Mouse (Mus musculus): ENCODE measurements around the gene Tmem150c. TPM values are rescaled to one million over a fixed set of nuclear protein-coding genes. Genes with fewer than 3 reads are reported as not detected.

Tmem150c gene
- polyA plus RNA-seq, 1 experiment from 2014 or later, result 1.6 TPM

DNA sequence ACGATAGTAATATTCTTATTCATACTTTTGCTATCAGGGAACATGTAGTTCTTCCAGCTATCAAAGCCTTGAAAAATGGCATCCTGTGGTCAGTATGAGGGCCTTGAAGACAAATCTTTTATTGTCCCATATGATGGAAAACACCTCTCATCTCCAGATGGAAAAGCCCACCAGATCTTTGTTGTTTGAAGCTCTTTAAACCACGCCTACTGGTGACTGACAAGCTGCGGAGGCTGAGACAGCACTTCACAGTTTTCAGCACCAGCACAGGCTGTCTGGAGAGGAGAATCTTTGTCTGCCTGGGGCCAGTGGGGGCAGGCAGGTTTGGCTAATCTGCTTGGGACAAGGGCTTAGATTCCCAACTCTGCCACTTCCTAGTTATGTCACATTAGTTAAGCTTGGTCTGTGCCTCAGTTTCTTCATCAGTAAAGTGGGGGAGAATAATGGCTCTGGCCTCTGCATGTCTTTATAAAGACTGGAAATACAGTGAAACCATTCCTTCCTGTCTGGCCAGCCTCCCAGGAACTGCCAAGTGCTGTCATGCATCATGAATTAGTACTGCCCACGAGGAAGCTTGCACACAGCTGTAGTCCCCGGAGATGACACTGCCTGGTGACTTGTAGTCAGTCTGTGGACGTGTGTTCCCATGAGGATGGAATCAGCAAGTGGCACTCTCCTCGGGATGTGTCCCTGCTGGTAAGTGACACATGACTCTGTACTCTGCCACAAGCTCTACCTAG lies 49.9 kb downstream of the Tmem150c start:
- Histone ChIP-seq H3K27me3 (ENCODE audit: control insufficient read depth, insufficient read depth, low read length) (no peaks in the 10 kb centered on the region), H3K4me3 (ENCODE audit: low read depth, low read length) (no peak overlapping the region), H3K4me1 (ENCODE audit: control insufficient read depth, insufficient read depth, low read length) (no peaks in the 10 kb centered on the region), H3K9ac (replicated peaks; ENCODE audit: low read length) (no peak overlapping the region), H3K9me3 (replicated peaks; ENCODE audit: control insufficient read depth, low read length) (no peaks in the 10 kb centered on the region), H3K27ac (replicated peaks; ENCODE audit: low read depth, low read length) (no peak overlapping the region), H3K36me3 (replicated peaks; ENCODE audit: control insufficient read depth, insufficient read depth, low read depth, low read length) (no peaks in the 10 kb centered on the region), H3K4me2 (ENCODE audit: low read depth, low read length) (no peak overlapping the region)
- 60% methylated on average over 7 of the region's 7 CpGs for WGBS
- DNase-seq (ENCODE audit: low spot score) (no peak), ATAC-seq (replicated peaks; ENCODE audit: insufficient number of reproducible peaks, low FRiP score, low TSS enrichment, low read depth) (no peak)

- Histone ChIP-seq H3K9ac (replicated peaks; ENCODE audit: low read length) (no peak overlapping the region), H3K4me2 (ENCODE audit: low read depth, low read length) (no peak overlapping the region), H3K27me3 (ENCODE audit: control insufficient read depth, insufficient read depth, low read length) (no peaks in the 10 kb centered on the region), H3K36me3 (replicated peaks; ENCODE audit: control insufficient read depth, insufficient read depth, low read depth, low read length) (no peaks in the 10 kb centered on the region), H3K27ac (replicated peaks; ENCODE audit: low read depth, low read length) (no peak overlapping the region), H3K4me3 (ENCODE audit: low read depth, low read length) (no peak overlapping the region), H3K4me1 (ENCODE audit: control insufficient read depth, insufficient read depth, low read length) (no peaks in the 10 kb centered on the region), H3K9me3 (replicated peaks; ENCODE audit: control insufficient read depth, low read length) (no peaks in the 10 kb centered on the region)
- no peak for ATAC-seq (replicated peaks; ENCODE audit: insufficient number of reproducible peaks, low FRiP score, low TSS enrichment, low read depth)
- DNase-seq (ENCODE audit: low spot score), result no peak
- WGBS, result 80% methylated on average over 9 of the region's 9 CpGs
These were observed 50.7 kb downstream of the Tmem150c start for GRCm38 (mm10) chr5:100108866-100109265.

- Histone ChIP-seq H3K9me3 (replicated peaks; ENCODE audit: control insufficient read depth, low read length) (no peaks in the 10 kb centered on the region), H3K9ac (replicated peaks; ENCODE audit: low read length) (no peak overlapping the region), H3K4me2 (ENCODE audit: low read depth, low read length) (no peak overlapping the region), H3K4me3 (ENCODE audit: low read depth, low read length) (no peak overlapping the region), H3K36me3 (replicated peaks; ENCODE audit: control insufficient read depth, insufficient read depth, low read depth, low read length) (no peaks in the 10 kb centered on the region), H3K27ac (replicated peaks; ENCODE audit: low read depth, low read length) (no peak overlapping the region), H3K27me3 (ENCODE audit: control insufficient read depth, insufficient read depth, low read length) (no peaks in the 10 kb centered on the region), H3K4me1 (ENCODE audit: control insufficient read depth, insufficient read depth, low read length) (no peaks in the 10 kb centered on the region)
- no peak for DNase-seq (ENCODE audit: low spot score)
- WGBS, result 94% methylated on average over 1 of the region's 1 CpGs
- no peak for ATAC-seq (replicated peaks; ENCODE audit: insufficient number of reproducible peaks, low FRiP score, low TSS enrichment, low read depth)
These were observed 57.2 kb downstream of the Tmem150c start for GRCm38 (mm10) chr5:100102395-100102794.

- ATAC-seq (replicated peaks; ENCODE audit: insufficient number of reproducible peaks, low FRiP score, low TSS enrichment, low read depth), result no peak
- 90% methylated on average over 4 of the region's 4 CpGs for WGBS
These were observed 61.6 kb downstream of the Tmem150c start for GRCm38 (mm10) chr5:100097967-100098366.

GRCm38 (mm10) chr5:100096955-100097354 lies 62.7 kb downstream of the Tmem150c start:
- Histone ChIP-seq H3K4me2 (ENCODE audit: low read depth, low read length) (no peak overlapping the region), H3K27ac (replicated peaks; ENCODE audit: low read depth, low read length) (no peak overlapping the region), H3K27me3 (ENCODE audit: control insufficient read depth, insufficient read depth, low read length) (no peaks in the 10 kb centered on the region), H3K36me3 (replicated peaks; ENCODE audit: control insufficient read depth, insufficient read depth, low read depth, low read length) (no peaks in the 10 kb centered on the region), H3K9me3 (replicated peaks; ENCODE audit: control insufficient read depth, low read length) (no peaks in the 10 kb centered on the region), H3K4me3 (ENCODE audit: low read depth, low read length) (no peak overlapping the region), H3K9ac (replicated peaks; ENCODE audit: low read length) (no peak overlapping the region), H3K4me1 (ENCODE audit: control insufficient read depth, insufficient read depth, low read length) (no peaks in the 10 kb centered on the region)
- no peak for DNase-seq (ENCODE audit: low spot score)
- no peak for ATAC-seq (replicated peaks; ENCODE audit: insufficient number of reproducible peaks, low FRiP score, low TSS enrichment, low read depth)
- WGBS, result 56% methylated on average over 5 of the region's 5 CpGs

More at GRCm38 (mm10) chr5:100097967-100098366, 61.6 kb downstream of the Tmem150c start:
- Histone ChIP-seq H3K4me1 (ENCODE audit: control insufficient read depth, insufficient read depth, low read length) (no peaks in the 10 kb centered on the region), H3K9me3 (replicated peaks; ENCODE audit: control insufficient read depth, low read length) (no peaks in the 10 kb centered on the region), H3K4me2 (ENCODE audit: low read depth, low read length) (no peak overlapping the region), H3K27me3 (ENCODE audit: control insufficient read depth, insufficient read depth, low read length) (no peaks in the 10 kb centered on the region), H3K27ac (replicated peaks; ENCODE audit: low read depth, low read length) (no peak overlapping the region), H3K36me3 (replicated peaks; ENCODE audit: control insufficient read depth, insufficient read depth, low read depth, low read length) (no peaks in the 10 kb centered on the region), H3K9ac (replicated peaks; ENCODE audit: low read length) (no peak overlapping the region), H3K4me3 (ENCODE audit: low read depth, low read length) (no peak overlapping the region)
- DNase-seq (ENCODE audit: low spot score), result no peak

GRCm38 (mm10) chr5:100091602-100092001 lies 68.0 kb downstream of the Tmem150c start:
- DNase-seq (ENCODE audit: low spot score), result peak; percentile 61
- no peaks in the 10 kb centered on the region for H3K9me3 ChIP-seq (replicated peaks; ENCODE audit: control insufficient read depth, low read length)
- no peak overlapping the region for H3K27ac ChIP-seq (replicated peaks; ENCODE audit: low read depth, low read length)
- H3K27me3 ChIP-seq (ENCODE audit: control insufficient read depth, insufficient read depth, low read length), result no peaks in the 10 kb centered on the region
- ATAC-seq (replicated peaks; ENCODE audit: insufficient number of reproducible peaks, low FRiP score, low TSS enrichment, low read depth), result peak; percentile 75
- peak overlapping the region; percentile 40; the same call in 1 of the 2 replicates for H3K4me2 ChIP-seq (ENCODE audit: low read depth, low read length)
- no peak overlapping the region for H3K4me3 ChIP-seq (ENCODE audit: low read depth, low read length)
- no peaks in the 10 kb centered on the region for H3K4me1 ChIP-seq (ENCODE audit: control insufficient read depth, insufficient read depth, low read length)
- WGBS, result 9% methylated on average over 17 of the region's 17 CpGs
- H3K36me3 ChIP-seq (replicated peaks; ENCODE audit: control insufficient read depth, insufficient read depth, low read depth, low read length), result no peaks in the 10 kb centered on the region
- H3K9ac ChIP-seq (replicated peaks; ENCODE audit: low read length), result peak overlapping the region; percentile 14

- Histone ChIP-seq H3K36me3 (replicated peaks; ENCODE audit: control insufficient read depth, insufficient read depth, low read depth, low read length) (no peaks in the 10 kb centered on the region), H3K4me3 (ENCODE audit: low read depth, low read length) (no peak overlapping the region), H3K4me2 (ENCODE audit: low read depth, low read length) (0 out of 2 replicates have a peak overlapping the region, but pooled peaks have one; percentile 40), H3K27ac (replicated peaks; ENCODE audit: low read depth, low read length) (no peak overlapping the region), H3K9me3 (replicated peaks; ENCODE audit: control insufficient read depth, low read length) (no peaks in the 10 kb centered on the region), H3K9ac (replicated peaks; ENCODE audit: low read length) (no peak overlapping the region), H3K27me3 (ENCODE audit: control insufficient read depth, insufficient read depth, low read length) (no peaks in the 10 kb centered on the region), H3K4me1 (ENCODE audit: control insufficient read depth, insufficient read depth, low read length) (no peaks in the 10 kb centered on the region)
- no peak for ATAC-seq (replicated peaks; ENCODE audit: insufficient number of reproducible peaks, low FRiP score, low TSS enrichment, low read depth)
- 52% methylated on average over 10 of the region's 10 CpGs for WGBS
- no peak for DNase-seq (ENCODE audit: low spot score)
These were observed 68.4 kb downstream of the Tmem150c start for GRCm38 (mm10) chr5:100091263-100091594.

DNA sequence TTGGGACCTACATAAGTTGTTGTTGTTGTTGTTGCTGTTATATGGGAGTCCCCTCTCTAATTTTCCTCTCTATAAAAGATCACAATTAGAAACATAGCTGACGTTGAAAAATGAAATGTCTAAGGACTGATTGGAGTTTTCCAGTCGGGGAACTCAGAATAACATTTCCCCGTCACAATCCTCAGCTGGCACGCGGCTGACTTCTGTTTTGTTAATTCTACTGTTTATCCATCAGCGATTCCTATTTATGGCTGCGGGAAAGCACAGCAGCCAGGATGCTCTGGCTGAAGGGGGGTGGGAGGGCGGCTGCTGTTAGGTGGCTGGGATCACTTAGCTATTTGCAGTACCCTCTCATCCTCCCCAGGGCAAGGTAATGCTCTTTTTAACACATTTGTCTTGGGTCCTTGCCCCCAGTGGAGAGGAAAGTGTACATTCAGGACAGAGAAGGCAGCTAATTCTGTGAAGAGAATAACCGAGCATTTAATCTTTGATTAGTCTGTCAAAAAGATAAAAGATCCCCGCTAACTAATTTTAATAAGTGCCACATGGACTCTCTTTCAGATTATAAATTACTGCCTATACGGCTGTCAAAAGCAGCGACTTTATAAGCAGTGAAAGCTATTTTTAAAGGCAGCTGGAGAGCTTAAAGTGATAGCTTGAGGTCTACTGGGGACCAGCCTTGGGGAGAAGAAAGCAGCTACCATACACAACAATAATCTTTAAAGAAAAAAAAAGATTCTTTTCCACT lies 68.9 kb downstream of the Tmem150c start:
- ATAC-seq (replicated peaks; ENCODE audit: insufficient number of reproducible peaks, low FRiP score, low TSS enrichment, low read depth) (no peak), DNase-seq (ENCODE audit: low spot score) (no peak)
- Histone ChIP-seq H3K4me1 (ENCODE audit: control insufficient read depth, insufficient read depth, low read length) (no peaks in the 10 kb centered on the region), H3K9me3 (replicated peaks; ENCODE audit: control insufficient read depth, low read length) (no peaks in the 10 kb centered on the region), H3K4me3 (ENCODE audit: low read depth, low read length) (no peak overlapping the region), H3K36me3 (replicated peaks; ENCODE audit: control insufficient read depth, insufficient read depth, low read depth, low read length) (no peaks in the 10 kb centered on the region), H3K27ac (replicated peaks; ENCODE audit: low read depth, low read length) (no peak overlapping the region), H3K4me2 (ENCODE audit: low read depth, low read length) (no peak overlapping the region), H3K27me3 (ENCODE audit: control insufficient read depth, insufficient read depth, low read length) (no peaks in the 10 kb centered on the region), H3K9ac (replicated peaks; ENCODE audit: low read length) (no peak overlapping the region)
- 47% methylated on average over 12 of the region's 12 CpGs for WGBS

Data from embryonic facial prominence, embryonic 11.5 days (tissue).